Mouse (Mus musculus) heart, adult 2 months (tissue): ENCODE data around the gene Psme2b. TPM values are rescaled to one million over a fixed set of nuclear protein-coding genes. Genes with fewer than 3 reads are reported as not detected.

Experiments
- DNase-seq, 2 experiments: peaks; one replicate each; pipeline ENCODE4 v3.0.0; 2021
- H3K27ac ChIP-seq: fragments of 200-600 bp; 2 replicates; pipeline ENCODE4 v1.8.1; 2022
- H3K27me3 ChIP-seq: fragments of 200-500 bp; 2 replicates; pipeline ENCODE4 v1.6.1; 2012; ENCODE audit warnings: mild to moderate bottlenecking, low read length, inconsistent platforms, mixed read lengths; ENCODE audit not compliant: control insufficient read depth, insufficient read depth
- H3K36me3 ChIP-seq: fragments of 200-500 bp; 2 replicates; pipeline ENCODE4 v1.6.1; 2012; ENCODE audit warnings: low read length, inconsistent platforms; ENCODE audit not compliant: control insufficient read depth, insufficient read depth
- H3K4me1 ChIP-seq: fragments of 200-500 bp; 2 replicates; pipeline ENCODE4 v1.6.1; 2011; ENCODE audit warnings: low read length; ENCODE audit not compliant: control insufficient read depth, insufficient read depth
- H3K4me3 ChIP-seq: fragments of 200-600 bp; 2 replicates; pipeline ENCODE4 v1.8.1; 2022
- H3K79me2 ChIP-seq: fragments of 200-500 bp; replicated peaks from 2 replicates; pipeline ENCODE4 v1.6.1; 2012; ENCODE audit warnings: mild to moderate bottlenecking, inconsistent platforms, low read length, moderate library complexity, mixed read lengths; ENCODE audit not compliant: control insufficient read depth, insufficient read depth
- H3K9ac ChIP-seq: fragments of 200-500 bp; 2 replicates; pipeline ENCODE4 v1.6.1; 2012; ENCODE audit warnings: low read depth, mild to moderate bottlenecking, control low read depth, inconsistent platforms, low read length, mixed read lengths
- CTCF ChIP-seq: fragments of 200-600 bp; IDR thresholded peaks from 2 replicates; pipeline ENCODE4 v1.8.1; 2022; ENCODE audit warnings: antibody characterized with exemption, mild to moderate bottlenecking, moderate library complexity
- EP300 ChIP-seq: fragments of 200-500 bp; IDR thresholded peaks from 2 replicates; pipeline ENCODE4 v1.6.1; 2011; ENCODE audit warnings: low read depth, low read length, control low read depth; ENCODE audit not compliant: insufficient read depth
- POLR2A ChIP-seq: fragments of 200-500 bp; IDR thresholded peaks from 2 replicates; pipeline ENCODE4 v1.6.1; 2011; ENCODE audit warnings: mild to moderate bottlenecking, low read depth, low read length, control low read depth; ENCODE audit not compliant: insufficient read depth
- WGBS: fragments of 180-500 bp; shearing (Covaris S2); methylation state at CpG from one replicate; pipeline ENCODE4 v1.1.7; 2018; 5-methylcytosine and 5-hydroxymethylcytosine counted together
- intact Hi-C: fragments of 180-260 bp; cut with DNase I; formaldehyde crosslinking; loops from one replicate; pipeline ENCODE4 v1.15.1; 2025
- polyA plus RNA-seq: library from polyadenylated mRNA; depleted of rRNA; stranded (reverse); fragments of >200 nt; gene quantifications from 2 replicates; pipeline ENCODE4 v1.2.3, GENCODE M21; 2012; rRNA removed
- total RNA-seq, 2 experiments: library from RNA; stranded (reverse); gene quantifications; 2 replicates each; pipeline ENCODE4 v1.2.3; 2021

The Psme2b gene
- total and polyA plus RNA-seq, 3 experiments = 2.8 to 5.0 (median 3.1) TPM

- TF ChIP-seq EP300 (no peak), POLR2A (no peak), CTCF (no peak)
- intact Hi-C loops = no loop called here
These were observed 47.1 kb downstream of the Psme2b start for GRCm38 (mm10) chr11:48898812-48899431.

More at GRCm38 (mm10) chr11:48898812-48899431, 47.1 kb downstream of the Psme2b start:
- H3K4me3 ChIP-seq = no peak overlapping the region
- H3K27me3 ChIP-seq = no peaks in the 10 kb centered on the region
- 48% methylated on average over 2 of the region's 2 CpGs for WGBS
- H3K27ac ChIP-seq = no peak overlapping the region
- H3K4me1 ChIP-seq = peaks cover 1% of the 10 kb centered on the region
- no peaks in the 10 kb centered on the region for H3K36me3 ChIP-seq
- no peak overlapping the region for H3K9ac ChIP-seq
- H3K79me2 ChIP-seq = no peaks in the 10 kb centered on the region
- DNase-seq = no peak

Other genes with a start within 250 kb of the Psme2b start
- gene Rack1, start 145.9 kb downstream of the Psme2b start, total RNA-seq = 100 to 1,000 TPM; 337 to 437 TPM
- gene Rack1, start 145.9 kb downstream of the Psme2b start, polyA plus RNA-seq = 867 and 1,301 TPM in 2 replicates
- 10 to 100 TPM; 19.8 to 19.9 TPM for gene Trim41, start 128.8 kb downstream of the Psme2b start, total RNA-seq
- 19.1 and 19.3 TPM in 2 replicates for gene Trim41, start 128.8 kb downstream of the Psme2b start, polyA plus RNA-seq
- 10 to 100 TPM; 18.2 to 18.4 TPM for gene Trim7, start 120.0 kb downstream of the Psme2b start, total RNA-seq
- gene Trim7, start 120.0 kb downstream of the Psme2b start, polyA plus RNA-seq = 27.9 and 32.6 TPM in 2 replicates
- gene Gm12184, start 119.5 kb downstream of the Psme2b start, total RNA-seq = 1 to 10 TPM; 3.8 to 3.9 TPM
- gene Gm12184, start 119.5 kb downstream of the Psme2b start, polyA plus RNA-seq = 18.8 and 28.2 TPM in 2 replicates
- 10 to 100 TPM in 1 of 2 experiments, 1 to 10 TPM in 1; 9.9 to 13.5 TPM for gene Irgm1, start 74.5 kb downstream of the Psme2b start, total RNA-seq
- 10.0 and 17.2 TPM in 2 replicates for gene Irgm1, start 74.5 kb downstream of the Psme2b start, polyA plus RNA-seq
- gene Gm5431, start 44.0 kb downstream of the Psme2b start, total RNA-seq = 1 to 10 TPM; 1.4 to 1.5 TPM
- 0.20 and 0.67 TPM in 2 replicates for gene Gm5431, start 44.0 kb downstream of the Psme2b start, polyA plus RNA-seq
- gene Olfr56, start 32.7 kb upstream of the Psme2b start, total RNA-seq = not detected
- 0.10 and 0.18 TPM in 2 replicates for gene Olfr56, start 32.7 kb upstream of the Psme2b start, polyA plus RNA-seq
- 1 to 10 TPM; 4.3 to 5.1 TPM for gene 9930111J21Rik1, start 33.2 kb upstream of the Psme2b start, total RNA-seq
- gene 9930111J21Rik1, start 33.2 kb upstream of the Psme2b start, polyA plus RNA-seq = 3.4 and 6.2 TPM in 2 replicates
- gene Gm12185, start 46.0 kb upstream of the Psme2b start, total RNA-seq = 1 to 10 TPM; 1.1 to 1.8 TPM
- gene Gm12185, start 46.0 kb upstream of the Psme2b start, polyA plus RNA-seq = 0.29 and 0.78 TPM in 2 replicates
- gene Tgtp1, start 48.0 kb upstream of the Psme2b start, total RNA-seq = 1 to 10 TPM; 2.7 to 7.6 TPM
- gene Tgtp1, start 48.0 kb upstream of the Psme2b start, polyA plus RNA-seq = 1.8 and 2.2 TPM in 2 replicates
- 1 to 10 TPM; 5.5 to 7.1 TPM for gene 9930111J21Rik2, start 105.1 kb upstream of the Psme2b start, total RNA-seq
- 1.9 and 4.9 TPM in 2 replicates for gene 9930111J21Rik2, start 105.1 kb upstream of the Psme2b start, polyA plus RNA-seq
- 1 to 10 TPM; 1.2 to 6.9 TPM for gene Tgtp2, start 118.0 kb upstream of the Psme2b start, total RNA-seq
- 7.2 and 10.3 TPM in 2 replicates for gene Tgtp2, start 118.0 kb upstream of the Psme2b start, polyA plus RNA-seq
- 1 to 10 TPM; 2.5 to 3.3 TPM for gene Ifi47, start 130.4 kb upstream of the Psme2b start, total RNA-seq
- gene Ifi47, start 130.4 kb upstream of the Psme2b start, polyA plus RNA-seq = 2.6 and 3.3 TPM in 2 replicates
- 1 to 10 TPM in 1 of 2 experiments, under 1 TPM in 1; 0.97 to 1.4 TPM for gene Olfr1396, start 168.7 kb upstream of the Psme2b start, total RNA-seq
- gene Olfr1396, start 168.7 kb upstream of the Psme2b start, polyA plus RNA-seq = 4.4 and 9.7 TPM in 2 replicates
- not detected for gene Olfr1395, start 196.1 kb upstream of the Psme2b start, total RNA-seq
- gene Olfr1395, start 196.1 kb upstream of the Psme2b start, polyA plus RNA-seq = 0.12 TPM in 1 of 2 replicates, not detected in the other
- not detected for gene Olfr1394, start 208.2 kb upstream of the Psme2b start, total RNA-seq
- not detected in 2 replicates for gene Olfr1394, start 208.2 kb upstream of the Psme2b start, polyA plus RNA-seq
- 10 to 100 TPM; 25.0 to 31.4 TPM for gene Btnl9, start 241.0 kb upstream of the Psme2b start, total RNA-seq
- 18.9 and 23.0 TPM in 2 replicates for gene Btnl9, start 241.0 kb upstream of the Psme2b start, polyA plus RNA-seq